Comparison of ENCODE assay signal across 11 mouse cellular contexts in the genomic region with DNA sequence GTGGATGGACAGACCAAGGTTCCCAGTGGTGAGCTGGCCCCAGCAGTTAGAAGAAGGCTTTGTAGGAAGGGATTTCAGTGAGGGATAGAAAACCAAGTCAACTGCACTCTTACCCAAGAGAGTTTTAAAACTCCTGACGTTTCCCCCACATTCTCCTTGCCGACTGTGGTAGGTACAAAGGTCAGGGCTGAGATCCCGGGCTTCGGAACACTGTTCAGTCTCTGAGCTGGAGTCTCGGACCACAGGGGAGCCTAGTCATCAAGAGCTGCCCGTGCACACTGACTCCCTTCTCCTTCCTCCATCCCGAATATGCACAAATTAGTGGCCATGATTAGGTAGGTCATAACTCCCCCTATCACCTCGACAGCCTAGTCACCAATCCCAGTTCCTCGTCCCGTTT. TPM values are rescaled to one million over a fixed set of nuclear protein-coding genes. Genes with fewer than 3 reads are reported as not detected.
DNase-seq lines count a peak whose midpoint lies in the region; ATAC-seq and TF ChIP-seq lines count a peak whose summit lies in the region.
"Had no signal": no experiment of that assay in that cellular context is flagged by ENCODE, and none has a peak within 500 bp of the region (broad histone marks: within the 10 kb centered on the region; RNA-seq: fewer than 3 reads in every experiment).

No protein-coding gene starts in this region.

- no peak for DNase-seq in gastrocnemius, adult 2 months
- no peak for DNase-seq in gastrocnemius, postnatal 14 days
- peak; percentile 46 for DNase-seq in liver, adult 2 months (ENCODE audit: extremely low read depth, low read depth, low spot score)
- DNase-seq in liver, embryonic 11.5 days (ENCODE audit: low spot score): no peak
- peak; percentile 75 to 78 for DNase-seq in kidney, adult 8-10 months
- no peak for DNase-seq in gastrocnemius, adult 18-20 months (ENCODE audit: low spot score)
- DNase-seq: thymus, postnatal 36 days had no signal

- H3K4me1 ChIP-seq in liver, adult 2 months (ENCODE audit: control insufficient read depth, insufficient read depth, low read length): peaks cover 14% of the 10 kb centered on the region
- no peaks in the 10 kb centered on the region; the same call in none of the 2 replicates for H3K4me1 ChIP-seq in liver, embryonic 11.5 days (replicated peaks; ENCODE audit: control insufficient read depth, insufficient read depth, low read length)
- no peaks in the 10 kb centered on the region for H3K4me1 ChIP-seq in neural tube, embryonic 14.5 days (ENCODE audit: control insufficient read depth, insufficient read depth, low read length)

- H3K36me3 ChIP-seq in liver, adult 2 months (ENCODE audit: control insufficient read depth, insufficient read depth, low read length): no peaks in the 10 kb centered on the region
- H3K36me3 ChIP-seq in liver, embryonic 11.5 days (ENCODE audit: control insufficient read depth, insufficient read depth, low read length): no peaks in the 10 kb centered on the region
- H3K36me3 ChIP-seq in neural tube, embryonic 14.5 days (ENCODE audit: control insufficient read depth, insufficient read depth, low read length): no peaks in the 10 kb centered on the region
- H3K36me3 ChIP-seq: limb, embryonic 13.5 days had no signal

- peak overlapping the region; percentile 87 for H3K4me3 ChIP-seq in gastrocnemius, adult 2 months
- no peak overlapping the region for H3K4me3 ChIP-seq in liver, adult 2 months (ENCODE audit: insufficient read depth, low read depth, low read length)
- no peak overlapping the region for H3K4me3 ChIP-seq in liver, embryonic 11.5 days (ENCODE audit: low read depth, low read length)
- H3K4me3 ChIP-seq in neural tube, embryonic 14.5 days (ENCODE audit: low read depth, low read length): peak overlapping the region; percentile 71; the same call in 1 of the 2 replicates

- ATAC-seq in liver, embryonic 11.5 days (replicated peaks; ENCODE audit: low FRiP score): no peak
- ATAC-seq in neural tube, embryonic 14.5 days (ENCODE audit: low read depth): no peak
- no peak for ATAC-seq in inflammation-experienced regulatory T-cells, adult 6 months
- ATAC-seq: CD4-positive, CD25-positive, alpha-beta regulatory T cell, adult 4 months had no signal

- no peak overlapping the region for H3K9ac ChIP-seq in liver, adult 2 months (ENCODE audit: low read depth, low read length)
- H3K9ac ChIP-seq in liver, embryonic 11.5 days (ENCODE audit: low read depth, low read length): no peak overlapping the region
- no peak overlapping the region for H3K9ac ChIP-seq in neural tube, embryonic 14.5 days (replicated peaks; ENCODE audit: low read depth, low read length)
- H3K9ac ChIP-seq: limb, embryonic 13.5 days had no signal

- intact Hi-C loops in gastrocnemius, adult 2 months (cut with DNase I): no loop called here
- intact Hi-C loops in gastrocnemius, postnatal 14 days (cut with DNase I; ENCODE audit: low total_unique reads): no loop called here

- H3K79me2 ChIP-seq in liver, adult 2 months (ENCODE audit: control insufficient read depth, insufficient read depth, low read length): no peaks in the 10 kb centered on the region

- TF ChIP-seq CTCF in gastrocnemius, adult 2 months (IDR thresholded peaks at IDR 0.05): no peak
- no peak for TF ChIP-seq CTCF in liver, adult 2 months (IDR thresholded peaks at IDR 0.05; ENCODE audit: low read depth, low read length)

- H3K27me3 ChIP-seq in liver, adult 2 months (ENCODE audit: control insufficient read depth, insufficient read depth, low read length): no peaks in the 10 kb centered on the region
- peaks cover 33% of the 10 kb centered on the region for H3K27me3 ChIP-seq in liver, embryonic 11.5 days (replicated peaks; ENCODE audit: control insufficient read depth, insufficient read depth, low read length)
- H3K27me3 ChIP-seq in neural tube, embryonic 14.5 days (ENCODE audit: control insufficient read depth, insufficient read depth, low read length): no peaks in the 10 kb centered on the region

- WGBS in liver, adult 2 months: 25% methylated on average over 10 of the region's 10 CpGs
- 66% methylated on average over 10 of the region's 10 CpGs for WGBS in liver, embryonic 11.5 days
- WGBS in neural tube, embryonic 14.5 days: 78% methylated on average over 10 of the region's 10 CpGs

- no peak overlapping the region for H3K4me2 ChIP-seq in liver, embryonic 11.5 days
- H3K4me2 ChIP-seq in neural tube, embryonic 14.5 days (ENCODE audit: low read depth, low read length): peak overlapping the region; percentile 96

- H3K27ac ChIP-seq in gastrocnemius, adult 2 months: peak overlapping the region; percentile 93
- no peak overlapping the region for H3K27ac ChIP-seq in liver, adult 2 months (replicated peaks; ENCODE audit: insufficient read depth, low read depth, low read length)
- H3K27ac ChIP-seq in liver, embryonic 11.5 days (ENCODE audit: low read depth, low read length): no peak overlapping the region
- no peak overlapping the region for H3K27ac ChIP-seq in neural tube, embryonic 14.5 days (ENCODE audit: low read depth, low read length)
- H3K27ac ChIP-seq: limb, embryonic 13.5 days had no signal

- H3K9me3 ChIP-seq in liver, embryonic 11.5 days (ENCODE audit: control insufficient read depth, low read length): no peaks in the 10 kb centered on the region
- H3K9me3 ChIP-seq in neural tube, embryonic 14.5 days (ENCODE audit: control insufficient read depth, low read length): no peaks in the 10 kb centered on the region
- H3K9me3 ChIP-seq: limb, embryonic 13.5 days had no signal

- TF ChIP-seq POLR2A in liver, adult 2 months (IDR thresholded peaks at IDR 0.05; ENCODE audit: extremely low read depth, insufficient read depth, low read length): no peak

RNA-seq across cellular contexts. Expression of gene Ablim1, which starts 1.5 kb away (rescaled TPM):
- 10 to 100 TPM; 38.5 to 56.1 TPM for total RNA-seq in gastrocnemius, adult 2 months (2021)
- total RNA-seq in gastrocnemius, postnatal 14 days (2021): 10 to 100 TPM; 50.6 to 57.8 TPM
- 23.7 and 35.2 TPM in 2 replicates for total RNA-seq in liver, adult 2 months (2014; rRNA removed)
- polyA plus RNA-seq in liver, adult 2 months (2012; rRNA removed): 16.4 and 16.6 TPM in 2 replicates
- 9.9 and 11.6 TPM in 2 replicates for polyA plus RNA-seq in liver, embryonic 11.5 days (2014; fragmentation: Nextera tagmentation; extraction: Ambion mirVana)
- polyA plus RNA-seq in neural tube, embryonic 14.5 days (2014; fragmentation: Nextera tagmentation; extraction: Ambion mirVana): 47.4 and 59.7 TPM in 2 replicates
- 100 to 1,000 TPM; 240 to 284 (median 264) TPM for polyA plus RNA-seq in inflammation-experienced regulatory T-cells, adult 6 months (2017; shearing (Covaris generic))
- total RNA-seq in gastrocnemius, adult 18-20 months (2021): 10 to 100 TPM; 36.0 to 65.7 TPM

RNA-seq across cellular contexts. Expression of gene Fam160b1, which starts 47.3 kb away (rescaled TPM):
- total RNA-seq in gastrocnemius, adult 2 months (2021): 10 to 100 TPM; 12.0 to 17.4 TPM
- total RNA-seq in gastrocnemius, postnatal 14 days (2021): 1 to 10 TPM; 8.1 to 8.6 TPM
- 18.4 and 21.7 TPM in 2 replicates for total RNA-seq in liver, adult 2 months (2014; rRNA removed)
- 10.6 and 10.9 TPM in 2 replicates for polyA plus RNA-seq in liver, adult 2 months (2012; rRNA removed)
- 11.9 and 12.6 TPM in 2 replicates for polyA plus RNA-seq in liver, embryonic 11.5 days (2014; fragmentation: Nextera tagmentation; extraction: Ambion mirVana)
- 15.6 and 20.3 TPM in 2 replicates for polyA plus RNA-seq in neural tube, embryonic 14.5 days (2014; fragmentation: Nextera tagmentation; extraction: Ambion mirVana)
- 10 to 100 TPM in 2 of 3 experiments, 1 to 10 TPM in 1; 9.2 to 10.8 (median 10.6) TPM for polyA plus RNA-seq in inflammation-experienced regulatory T-cells, adult 6 months (2017; shearing (Covaris generic))
- total RNA-seq in gastrocnemius, adult 18-20 months (2021): 1 to 10 TPM; 8.8 to 9.7 TPM

Comparison
In these comparisons a context has a peak if more than half of its experiments do, and no peak if none do; other contexts are left out.
1. DNase-seq: peak in liver, adult 2 months (single experiment) and kidney, adult 8-10 months (2 of 2); none in gastrocnemius, adult 2 months (single experiment), gastrocnemius, postnatal 14 days (single experiment), liver, embryonic 11.5 days (single experiment) and gastrocnemius, adult 18-20 months (single experiment).
2. H3K4me3 ChIP-seq: peak in gastrocnemius, adult 2 months (single experiment) and neural tube, embryonic 14.5 days (single experiment); none in liver, adult 2 months (single experiment) and liver, embryonic 11.5 days (single experiment).